Mouse (Mus musculus): ENCODE measurements at regions not wholly inside any gene's neighbourhood (a gene's known extent, or its start where the extent isn't known, plus 50 kb on each side); places are given as distances from the start of the nearest gene placed in this dataset.

GRCm38 (mm10) chr7:40072478-40072877 lies 554.9 kb downstream of the Zfp619 start:
- TF ChIP-seq POLR2A (IDR thresholded peaks at IDR 0.05; ENCODE audit: low read depth, low read length) (no peak), CTCF (IDR thresholded peaks at IDR 0.05; ENCODE audit: extremely low read depth, insufficient read length, insufficient replicate concordance, low read depth, low read length) (no peak)

Measured in small intestine, adult 2 months (tissue).